Mouse (Mus musculus): ENCODE results near the gene Ptpa. TPM values are rescaled to one million over a fixed set of nuclear protein-coding genes. Genes with fewer than 3 reads are reported as not detected.

The Ptpa gene
- polyA plus RNA-seq, 1 experiment from 2014 or later, result 156 TPM

DNA sequence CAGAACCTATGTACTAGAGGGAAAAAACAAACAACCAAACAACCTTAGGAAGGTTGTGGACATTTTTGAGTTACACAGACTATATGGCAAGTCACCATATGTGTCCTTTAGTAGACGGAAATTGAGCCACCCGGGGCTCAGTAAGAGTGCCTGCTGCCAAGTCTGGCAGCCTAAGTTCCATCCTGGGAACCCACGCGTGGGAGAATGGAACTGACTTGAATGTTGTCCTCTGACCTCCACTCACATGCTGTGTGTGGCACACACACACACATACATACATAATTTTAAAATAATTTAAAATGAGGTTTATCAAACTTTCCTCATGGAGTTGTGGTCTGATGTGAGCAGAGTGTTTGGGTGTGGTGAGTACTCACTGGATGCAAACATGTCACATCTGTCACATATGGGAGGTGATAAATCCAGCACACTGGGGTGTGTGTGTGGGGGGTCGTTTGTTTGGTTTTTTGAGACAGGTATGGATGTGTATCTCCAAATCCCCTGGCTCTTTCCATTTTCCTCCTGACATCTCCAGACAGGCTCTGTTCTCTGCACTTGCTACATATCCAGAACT, 1.8 kb downstream of the Ptpa start:
- ATAC-seq, result no peak
- no peak overlapping the region for H3K27ac ChIP-seq (ENCODE audit: low read length)
- H3K4me3 ChIP-seq (ENCODE audit: low read depth, low read length), result no peak overlapping the region
- no peaks in the 10 kb centered on the region for H3K9me3 ChIP-seq (replicated peaks; ENCODE audit: control insufficient read depth, low read length, poor library complexity, severe bottlenecking)
- H3K9ac ChIP-seq (ENCODE audit: low read depth, low read length), result no peak overlapping the region
- no peaks in the 10 kb centered on the region for H3K27me3 ChIP-seq (ENCODE audit: control insufficient read depth, insufficient read depth, low read depth, low read length)
- no peaks in the 10 kb centered on the region for H3K36me3 ChIP-seq (ENCODE audit: control insufficient read depth, insufficient read depth, low read length)
- peaks cover 35% of the 10 kb centered on the region for H3K4me1 ChIP-seq (ENCODE audit: control insufficient read depth, insufficient read depth, low read length)
- H3K4me2 ChIP-seq (ENCODE audit: low read length), result no peak overlapping the region
- WGBS, result 75% methylated on average over 5 of the region's 5 CpGs

- Histone ChIP-seq H3K27ac (ENCODE audit: low read length) (no peak overlapping the region), H3K36me3 (ENCODE audit: control insufficient read depth, insufficient read depth, low read length) (no peaks in the 10 kb centered on the region), H3K4me1 (ENCODE audit: control insufficient read depth, insufficient read depth, low read length) (peaks cover 34% of the 10 kb centered on the region), H3K9ac (ENCODE audit: low read depth, low read length) (peak overlapping the region; percentile 26; the same call in 1 of the 2 replicates), H3K4me3 (ENCODE audit: low read depth, low read length) (no peak overlapping the region), H3K27me3 (ENCODE audit: control insufficient read depth, insufficient read depth, low read depth, low read length) (no peaks in the 10 kb centered on the region), H3K4me2 (ENCODE audit: low read length) (peak overlapping the region; percentile 3; the same call in 1 of the 2 replicates), H3K9me3 (replicated peaks; ENCODE audit: control insufficient read depth, low read length, poor library complexity, severe bottlenecking) (no peaks in the 10 kb centered on the region)
- 79% methylated on average over 6 of the region's 6 CpGs for WGBS
- no peak for ATAC-seq
Observed at GRCm38 (mm10) chr2:30418259-30418658, 2.4 kb downstream of the Ptpa start.

- H3K27ac ChIP-seq (ENCODE audit: low read length), result peak overlapping the region; percentile 28; the same call in 1 of the 2 replicates
- H3K4me3 ChIP-seq (ENCODE audit: low read depth, low read length), result no peak overlapping the region
- peak overlapping the region; percentile 3; the same call in 1 of the 2 replicates for H3K4me2 ChIP-seq (ENCODE audit: low read length)
Observed at GRCm38 (mm10) chr2:30419112-30419511, 3.3 kb downstream of the Ptpa start.

DNA sequence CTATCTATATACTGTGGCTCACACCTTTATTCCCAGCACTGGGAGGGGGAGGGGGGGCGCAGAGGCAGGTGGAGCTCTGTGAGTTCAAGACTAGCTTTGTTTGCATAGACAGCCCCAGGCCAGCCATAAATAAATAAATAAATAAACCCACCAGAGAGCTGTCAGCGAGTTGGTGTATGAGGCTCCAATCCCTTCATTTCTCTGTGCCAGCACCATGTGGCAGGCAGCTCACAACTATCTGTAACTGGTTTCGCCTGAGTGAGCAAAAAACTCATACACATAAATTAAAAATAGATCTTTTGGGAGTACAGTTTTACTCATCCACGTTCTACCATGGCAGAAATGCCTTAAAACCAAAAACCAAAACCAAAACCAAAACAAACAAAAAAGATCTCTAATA, 5.6 kb downstream of the Ptpa start:
- H3K36me3 ChIP-seq (ENCODE audit: control insufficient read depth, insufficient read depth, low read length), result no peaks in the 10 kb centered on the region
- no peaks in the 10 kb centered on the region for H3K27me3 ChIP-seq (ENCODE audit: control insufficient read depth, insufficient read depth, low read depth, low read length)
- H3K4me1 ChIP-seq (ENCODE audit: control insufficient read depth, insufficient read depth, low read length), result peaks cover 22% of the 10 kb centered on the region
- H3K4me2 ChIP-seq (ENCODE audit: low read length), result no peak overlapping the region
- H3K27ac ChIP-seq (ENCODE audit: low read length), result no peak overlapping the region
- H3K9me3 ChIP-seq (replicated peaks; ENCODE audit: control insufficient read depth, low read length, poor library complexity, severe bottlenecking), result no peaks in the 10 kb centered on the region
- ATAC-seq, result no peak
- no peak overlapping the region for H3K4me3 ChIP-seq (ENCODE audit: low read depth, low read length)
- 82% methylated on average over 4 of the region's 4 CpGs for WGBS
- H3K9ac ChIP-seq (ENCODE audit: low read depth, low read length), result no peak overlapping the region

More at GRCm38 (mm10) chr2:30419112-30419511, 3.3 kb downstream of the Ptpa start:
- Histone ChIP-seq H3K4me1 (ENCODE audit: control insufficient read depth, insufficient read depth, low read length) (peaks cover 30% of the 10 kb centered on the region), H3K9me3 (replicated peaks; ENCODE audit: control insufficient read depth, low read length, poor library complexity, severe bottlenecking) (no peaks in the 10 kb centered on the region), H3K27me3 (ENCODE audit: control insufficient read depth, insufficient read depth, low read depth, low read length) (no peaks in the 10 kb centered on the region), H3K9ac (ENCODE audit: low read depth, low read length) (peak overlapping the region; percentile 18), H3K36me3 (ENCODE audit: control insufficient read depth, insufficient read depth, low read length) (no peaks in the 10 kb centered on the region)
- WGBS, result 36% methylated on average over 10 of the region's 10 CpGs
- no peak for ATAC-seq

DNA sequence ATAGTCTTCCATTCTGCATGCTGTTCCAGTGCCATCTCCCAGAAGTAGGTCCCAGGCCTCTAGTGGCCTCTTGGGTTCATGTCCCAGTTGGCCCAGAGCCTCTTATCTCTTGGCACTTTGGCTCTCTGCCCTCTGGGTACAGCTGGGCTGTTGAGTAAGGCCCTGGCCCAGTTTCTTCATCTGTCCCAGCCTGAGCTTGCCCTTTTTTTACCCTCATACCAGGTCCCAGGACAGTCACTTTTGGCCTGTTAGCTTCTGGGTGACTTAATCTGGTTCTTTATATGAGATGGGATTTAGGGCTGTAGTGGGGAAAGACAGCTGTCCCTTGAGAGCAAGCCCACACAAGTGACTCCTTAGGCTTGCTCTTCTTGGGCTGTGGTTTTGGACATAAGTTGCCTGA, 13.3 kb downstream of the Ptpa start:
- H3K4me3 ChIP-seq (ENCODE audit: low read depth, low read length), result no peak overlapping the region
- no peaks in the 10 kb centered on the region for H3K27me3 ChIP-seq (ENCODE audit: control insufficient read depth, insufficient read depth, low read depth, low read length)
- ATAC-seq, result no peak
- no peaks in the 10 kb centered on the region for H3K9me3 ChIP-seq (replicated peaks; ENCODE audit: control insufficient read depth, low read length, poor library complexity, severe bottlenecking)
- no peak overlapping the region for H3K9ac ChIP-seq (ENCODE audit: low read depth, low read length)
- no peak overlapping the region for H3K4me2 ChIP-seq (ENCODE audit: low read length)
- peaks cover 42% of the 10 kb centered on the region for H3K36me3 ChIP-seq (ENCODE audit: control insufficient read depth, insufficient read depth, low read length)
- H3K4me1 ChIP-seq (ENCODE audit: control insufficient read depth, insufficient read depth, low read length), result no peaks in the 10 kb centered on the region
- H3K27ac ChIP-seq (ENCODE audit: low read length), result no peak overlapping the region

DNA sequence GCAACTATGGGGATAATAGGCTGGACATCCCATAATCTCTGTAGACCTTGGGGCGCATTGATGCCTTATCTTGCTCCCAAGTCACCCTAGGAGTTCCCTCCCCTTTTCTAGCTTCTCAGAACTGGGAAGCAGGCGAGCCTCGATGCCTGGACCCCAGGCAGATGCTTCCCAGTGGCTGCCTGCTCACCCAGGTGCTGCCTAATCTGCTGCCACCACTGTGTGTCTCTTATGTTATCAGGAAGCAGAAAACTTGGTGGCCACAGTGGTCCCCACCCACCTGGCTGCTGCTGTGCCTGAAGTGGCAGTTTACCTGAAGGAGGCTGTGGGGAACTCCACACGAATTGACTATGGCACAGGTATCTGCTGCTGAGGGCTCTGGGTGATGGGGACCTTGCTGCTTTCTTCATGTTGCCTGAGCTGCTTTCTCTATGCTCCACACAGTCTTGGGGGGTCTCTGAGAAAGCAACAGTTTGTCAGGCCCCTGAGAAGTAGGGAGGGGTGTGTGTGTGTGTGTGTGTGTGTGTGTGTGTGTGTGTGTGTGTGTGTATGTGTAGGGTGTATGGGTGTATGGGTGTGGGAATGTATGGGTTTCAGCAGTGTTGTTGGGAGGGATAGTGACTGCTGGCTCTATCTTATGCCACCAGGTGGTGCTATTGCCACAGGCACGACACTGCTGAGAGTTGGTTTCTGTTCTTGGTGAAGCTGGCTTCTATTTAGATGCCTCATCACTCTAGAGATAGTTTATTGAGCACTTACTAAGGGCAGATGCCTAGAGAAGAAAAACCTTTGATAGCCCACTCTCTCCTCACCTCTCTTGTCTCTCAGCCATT, 19.7 kb downstream of the Ptpa start:
- H3K4me2 ChIP-seq (ENCODE audit: low read length), result no peak overlapping the region
- H3K4me3 ChIP-seq (ENCODE audit: low read depth, low read length), result no peak overlapping the region
- H3K9me3 ChIP-seq (replicated peaks; ENCODE audit: control insufficient read depth, low read length, poor library complexity, severe bottlenecking), result no peaks in the 10 kb centered on the region
- H3K4me1 ChIP-seq (ENCODE audit: control insufficient read depth, insufficient read depth, low read length), result peaks cover 2% of the 10 kb centered on the region
- WGBS, result 56% methylated on average over 5 of the region's 5 CpGs
- no peak overlapping the region for H3K27ac ChIP-seq (ENCODE audit: low read length)
- no peak overlapping the region for H3K9ac ChIP-seq (ENCODE audit: low read depth, low read length)
- peaks cover 44% of the 10 kb centered on the region for H3K36me3 ChIP-seq (ENCODE audit: control insufficient read depth, insufficient read depth, low read length)
- ATAC-seq, result peak; percentile 84
- no peaks in the 10 kb centered on the region for H3K27me3 ChIP-seq (ENCODE audit: control insufficient read depth, insufficient read depth, low read depth, low read length)

DNA sequence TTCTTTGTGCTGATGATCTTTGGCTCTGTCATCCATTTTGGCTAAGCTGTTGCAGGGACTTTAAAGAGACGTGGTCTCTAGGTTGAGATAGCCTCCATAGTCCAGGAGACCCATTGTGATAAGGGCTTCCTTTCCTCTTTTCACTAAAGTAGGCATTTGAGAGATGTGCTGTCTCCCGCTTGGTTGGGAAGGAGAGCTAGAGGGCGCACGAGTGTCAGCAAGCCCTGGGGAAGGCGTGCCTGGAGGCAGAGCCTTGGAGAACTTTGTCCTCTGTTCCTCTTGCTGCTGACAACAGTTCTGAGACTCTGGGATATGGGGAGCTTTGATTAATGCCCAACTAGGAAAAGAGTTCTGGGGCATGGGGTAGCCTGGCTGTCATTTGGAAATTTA, 20.3 kb downstream of the Ptpa start:
- 86% methylated on average over 5 of the region's 5 CpGs for WGBS

GRCm38 (mm10) chr2:30436809-30437208, 21.0 kb downstream of the Ptpa start:
- Histone ChIP-seq H3K27me3 (ENCODE audit: control insufficient read depth, insufficient read depth, low read depth, low read length) (no peaks in the 10 kb centered on the region), H3K27ac (ENCODE audit: low read length) (no peak overlapping the region), H3K9ac (ENCODE audit: low read depth, low read length) (no peak overlapping the region), H3K36me3 (ENCODE audit: control insufficient read depth, insufficient read depth, low read length) (peaks cover 35% of the 10 kb centered on the region), H3K9me3 (replicated peaks; ENCODE audit: control insufficient read depth, low read length, poor library complexity, severe bottlenecking) (no peaks in the 10 kb centered on the region), H3K4me1 (ENCODE audit: control insufficient read depth, insufficient read depth, low read length) (peaks cover 15% of the 10 kb centered on the region), H3K4me2 (ENCODE audit: low read length) (no peak overlapping the region), H3K4me3 (ENCODE audit: low read depth, low read length) (no peak overlapping the region)
- ATAC-seq, result no peak
- WGBS, result 82% methylated on average over 4 of the region's 4 CpGs

More for the DNA sequence above, 20.3 kb downstream of the Ptpa start:
- no peak overlapping the region for H3K9ac ChIP-seq (ENCODE audit: low read depth, low read length)
- H3K27ac ChIP-seq (ENCODE audit: low read length), result no peak overlapping the region
- peaks cover 41% of the 10 kb centered on the region for H3K36me3 ChIP-seq (ENCODE audit: control insufficient read depth, insufficient read depth, low read length)
- H3K4me3 ChIP-seq (ENCODE audit: low read depth, low read length), result no peak overlapping the region
- H3K9me3 ChIP-seq (replicated peaks; ENCODE audit: control insufficient read depth, low read length, poor library complexity, severe bottlenecking), result no peaks in the 10 kb centered on the region
- peaks cover 8% of the 10 kb centered on the region for H3K4me1 ChIP-seq (ENCODE audit: control insufficient read depth, insufficient read depth, low read length)
- no peak overlapping the region for H3K4me2 ChIP-seq (ENCODE audit: low read length)
- no peak for ATAC-seq
- H3K27me3 ChIP-seq (ENCODE audit: control insufficient read depth, insufficient read depth, low read depth, low read length), result no peaks in the 10 kb centered on the region

- Histone ChIP-seq H3K27ac (ENCODE audit: low read length) (no peak overlapping the region), H3K36me3 (ENCODE audit: control insufficient read depth, insufficient read depth, low read length) (peaks cover 30% of the 10 kb centered on the region), H3K4me3 (ENCODE audit: low read depth, low read length) (no peak overlapping the region), H3K9ac (ENCODE audit: low read depth, low read length) (no peak overlapping the region), H3K4me2 (ENCODE audit: low read length) (no peak overlapping the region), H3K4me1 (ENCODE audit: control insufficient read depth, insufficient read depth, low read length) (peaks cover 24% of the 10 kb centered on the region), H3K9me3 (replicated peaks; ENCODE audit: control insufficient read depth, low read length, poor library complexity, severe bottlenecking) (no peaks in the 10 kb centered on the region), H3K27me3 (ENCODE audit: control insufficient read depth, insufficient read depth, low read depth, low read length) (no peaks in the 10 kb centered on the region)
- no peak for ATAC-seq
- WGBS, result 95% methylated on average over 4 of the region's 4 CpGs
Observed at GRCm38 (mm10) chr2:30437791-30438190, 22.0 kb downstream of the Ptpa start.

Data from midbrain, embryonic 16.5 days (tissue).